Mouse (Mus musculus) kidney, adult 9 months (tissue): ENCODE measurements around the gene Nono.

Experiments
- DNase-seq: peaks from one replicate; pipeline ENCODE4 v3.0.0; 2022

The Nono gene

GRCm38 (mm10) chrX:101486487-101487152, 57.5 kb downstream of the Nono start:
- peak; percentile 44 for DNase-seq
